Mouse (Mus musculus) testis, postnatal 10 days (tissue): ENCODE measurements around the gene Mpnd.
"Not testable (repeated sequence)": the region's sequence is repeated elsewhere in the genome, so short reads cannot be mapped to it uniquely, and the experiment has no call there.

ENCODE experiments used
- DNase-seq: peaks from one replicate; pipeline ENCODE4 v3.0.0; 2021; ENCODE audit warnings: low spot score

Gene Mpnd

DNA sequence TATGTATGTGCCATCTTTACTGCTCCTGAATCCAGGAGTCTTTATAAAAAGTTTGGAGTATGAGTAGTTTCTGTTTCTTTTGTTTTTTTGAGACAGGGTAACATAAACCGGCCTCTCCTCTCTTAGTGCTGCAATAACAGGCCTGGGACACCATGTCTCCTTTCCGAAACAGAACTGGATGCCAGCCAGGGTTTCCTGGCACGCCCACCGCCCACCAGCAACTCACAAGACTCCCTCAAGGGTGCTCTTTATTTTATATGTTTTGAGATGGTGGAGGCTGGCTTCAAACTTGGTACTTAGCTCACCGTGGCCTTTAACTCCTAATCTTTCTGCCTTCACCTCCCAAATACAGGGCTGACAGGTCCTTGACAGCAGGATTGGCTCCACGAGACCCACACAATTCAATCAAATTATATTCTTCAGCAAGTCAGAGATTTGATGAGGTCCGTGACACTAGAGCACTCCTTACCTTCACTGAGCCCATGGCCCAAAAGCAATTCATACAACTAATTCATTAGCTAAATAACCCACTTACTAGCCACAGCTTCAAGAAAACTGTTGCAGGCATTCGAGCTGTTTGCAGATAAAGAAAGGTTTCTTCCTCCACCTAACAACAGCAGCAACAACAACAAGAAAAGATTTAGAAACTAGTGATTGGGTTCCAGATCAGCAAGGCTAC is 33.2 kb downstream of the Mpnd start:
- DNase-seq: peak; percentile 68

GRCm38 (mm10) chr17:56039345-56039744 is 33.8 kb downstream of the Mpnd start:
- DNase-seq: no peak

- peak; percentile 96 for DNase-seq
Measured at GRCm38 (mm10) chr17:56040030-56040856, 34.7 kb downstream of the Mpnd start, which contains the start of gene Chaf1a. Gene Chaf1a (plus strand): TSS chr17:56040439.

GRCm38 (mm10) chr17:56040857-56041163 is 35.3 kb downstream of the Mpnd start:
- no peak for DNase-seq

DNA sequence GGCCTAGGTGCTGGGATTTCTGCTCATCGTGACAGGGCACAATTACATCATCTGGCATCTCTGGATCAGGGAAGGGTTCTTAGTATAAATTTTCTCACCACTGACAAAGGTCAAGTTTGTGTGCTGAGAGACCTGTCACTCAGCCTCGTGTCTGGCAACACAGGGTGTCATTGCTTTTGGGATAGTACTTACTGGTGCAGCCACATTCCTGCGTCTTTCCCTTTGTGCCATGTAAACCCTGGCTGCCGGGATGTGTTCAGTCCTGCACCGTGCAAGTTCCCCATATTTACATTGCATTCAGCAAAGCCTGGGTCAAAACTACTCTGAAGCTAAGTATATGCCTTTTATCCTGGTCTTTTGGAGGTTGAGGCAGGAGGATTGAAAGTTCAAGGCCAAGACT is 45.9 kb downstream of the Mpnd start:
- no peak for DNase-seq

GRCm38 (mm10) chr17:56054938-56055337 is 49.4 kb downstream of the Mpnd start:
- DNase-seq: no peak

DNA sequence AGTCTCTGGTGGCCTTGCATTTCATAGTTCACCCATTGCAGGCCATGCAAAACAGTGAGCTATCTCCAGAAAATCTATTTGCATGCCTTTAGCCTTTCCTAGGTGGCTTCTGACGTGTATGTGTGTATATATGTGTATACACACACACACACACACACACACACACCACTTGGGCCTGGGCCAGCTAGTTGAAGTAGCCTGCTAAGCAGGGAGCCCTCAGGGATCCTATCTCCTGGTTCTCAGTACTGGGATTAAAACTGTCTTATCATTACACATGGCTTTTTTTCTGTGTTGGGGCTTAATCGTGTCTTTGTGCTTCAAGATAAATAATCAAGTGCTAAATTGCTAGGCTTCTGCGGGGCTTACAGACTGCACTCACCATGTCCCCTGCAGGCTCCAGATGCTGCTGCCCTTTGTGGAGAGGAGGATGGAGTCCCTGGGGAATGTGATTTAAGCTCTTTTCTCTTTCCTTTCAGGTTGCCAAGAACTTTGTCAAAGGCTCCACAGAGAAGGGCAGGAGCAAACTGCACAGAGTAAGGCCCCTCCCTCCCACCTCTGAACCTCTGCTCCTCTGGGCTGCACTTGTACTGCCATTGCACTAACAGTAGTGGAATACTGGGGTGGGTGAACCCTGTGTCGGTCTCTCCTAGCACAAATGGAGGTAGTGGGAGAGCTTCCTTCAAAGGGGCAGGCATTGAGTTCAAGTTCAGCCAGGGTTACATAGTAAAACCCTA is 50.6 kb downstream of the Mpnd start:
- DNase-seq: no peak

- DNase-seq: no peak
Measured at GRCm38 (mm10) chr17:56057381-56058120, 52.0 kb downstream of the Mpnd start.

DNA sequence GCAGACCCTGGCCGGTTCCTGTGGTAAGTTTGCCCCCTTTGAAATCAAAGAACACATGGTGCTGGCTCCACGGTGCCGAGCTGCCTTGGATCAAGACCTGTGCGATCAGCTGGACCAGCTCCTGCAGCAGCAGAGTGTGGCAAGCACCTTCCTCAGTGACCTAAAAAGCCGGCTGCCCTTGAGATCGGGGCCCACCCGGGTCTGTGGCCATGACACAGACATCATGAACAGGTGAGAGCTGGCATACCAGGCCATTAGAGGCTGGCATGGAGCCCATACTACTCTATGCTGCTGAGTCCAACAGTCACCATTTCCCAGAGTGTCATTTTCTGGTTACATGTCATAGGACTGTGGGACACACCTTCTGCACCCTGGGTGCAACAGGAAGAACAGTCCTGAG is 56.6 kb downstream of the Mpnd start:
- no peak for DNase-seq

DNA sequence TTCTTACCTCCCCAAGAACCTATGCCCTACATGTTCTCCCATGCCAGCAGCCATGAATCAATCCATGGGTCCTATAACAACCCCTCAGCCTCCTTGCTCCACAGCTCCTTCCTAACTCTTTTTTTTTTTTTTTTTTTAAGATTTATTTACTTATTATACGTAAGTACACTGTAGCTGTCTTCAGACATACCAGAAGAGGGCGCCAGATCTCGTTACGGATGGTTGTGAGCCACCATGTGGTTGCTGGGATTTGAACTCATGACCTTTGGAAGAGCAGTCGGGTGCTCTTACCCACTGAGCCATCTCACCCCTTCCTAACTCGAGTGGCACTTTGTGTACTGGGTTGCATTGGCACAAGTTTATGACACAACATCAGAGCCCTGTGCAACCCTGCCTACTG is 60.2 kb downstream of the Mpnd start:
- not testable (repeated sequence) for DNase-seq
